Mouse (Mus musculus) lung, embryonic 14.5 days (tissue): Measurements from ENCODE around the gene Ifi47. TPM values are rescaled to one million over a fixed set of nuclear protein-coding genes. Genes with fewer than 3 reads are reported as not detected.

Experiments
- ATAC-seq: fragments of 200-750 bp; cut with Nextera tagmentation; 2 replicates; pipeline ENCODE4 v1.8.0; 2017; ENCODE audit warnings: mild to moderate bottlenecking, moderate TSS enrichment, moderate library complexity; ENCODE audit not compliant: insufficient read depth
- DNase-seq: peaks from one replicate; pipeline ENCODE4 v3.0.0-alpha.2; 2015
- H3K27ac ChIP-seq: fragments of 300-500 bp; sonication (generic); 2 replicates; pipeline ENCODE4 v1.5.1; 2014; ENCODE audit warnings: low read depth, mild to moderate bottlenecking, moderate library complexity
- H3K27me3 ChIP-seq: fragments of 300-500 bp; sonication (generic); 2 replicates; pipeline ENCODE4 v1.6.1; 2014; ENCODE audit warnings: low read length, control low read depth; ENCODE audit not compliant: insufficient read depth
- H3K36me3 ChIP-seq: fragments of 300-500 bp; sonication (generic); 2 replicates; pipeline ENCODE4 v1.6.1; 2014; ENCODE audit warnings: control low read depth; ENCODE audit not compliant: insufficient read depth
- H3K4me1 ChIP-seq: fragments of 300-500 bp; sonication (generic); 2 replicates; pipeline ENCODE4 v1.6.1; 2014; ENCODE audit warnings: antibody characterized with exemption, control low read depth; ENCODE audit not compliant: insufficient read depth
- H3K4me2 ChIP-seq: fragments of 300-500 bp; sonication (generic); 2 replicates; pipeline ENCODE4 v1.6.1; 2014; ENCODE audit warnings: mild to moderate bottlenecking
- H3K4me3 ChIP-seq: fragments of 300-500 bp; sonication (generic); 2 replicates; pipeline ENCODE4 v1.5.1; 2014; ENCODE audit warnings: low read depth, low read length
- H3K9ac ChIP-seq: fragments of 300-500 bp; sonication (generic); 2 replicates; pipeline ENCODE4 v1.6.1; 2014
- H3K9me3 ChIP-seq: fragments of 300-500 bp; sonication (generic); 2 replicates; pipeline ENCODE4 v1.6.1; 2016; ENCODE audit warnings: low read depth, low read length, control low read depth
- CTCF ChIP-seq: IDR thresholded peaks from 2 replicates; pipeline ENCODE4 v1.5.1; 2016; ENCODE audit warnings: antibody characterized with exemption, low read depth
- WGBS: fragments of 180-500 bp; shearing (Covaris S2); extraction: QIAGEN DNeasy Blood & Tissue Kit; methylation state at CpG from one replicate; pipeline ENCODE4 v1.1.7; 2014; 5-methylcytosine and 5-hydroxymethylcytosine counted together
- polyA plus RNA-seq: library from polyadenylated mRNA; unstranded; fragments of >200 nt; fragmentation: Nextera tagmentation; extraction: Ambion mirVana; gene quantifications from 2 replicates; pipeline ENCODE4 v1.2.1, GENCODE M21; 2014

Gene Ifi47
- polyA plus RNA-seq, 1 experiment from 2014 or later = 1.8 TPM

- no peaks in the 10 kb centered on the region for H3K27me3 ChIP-seq
- no peak overlapping the region for H3K4me2 ChIP-seq
- H3K4me3 ChIP-seq = no peak overlapping the region
- 84% methylated on average over 1 of the region's 1 CpGs for WGBS
- DNase-seq = no peak
- no peak overlapping the region for H3K9ac ChIP-seq
- no peaks in the 10 kb centered on the region for H3K36me3 ChIP-seq
- H3K27ac ChIP-seq = no peak overlapping the region
- no peaks in the 10 kb centered on the region for H3K9me3 ChIP-seq
- no peak for ATAC-seq
- TF ChIP-seq CTCF = no peak
- no peaks in the 10 kb centered on the region for H3K4me1 ChIP-seq
These were observed 8.0 kb upstream of the Ifi47 start for GRCm38 (mm10) chr11:49068358-49068757.

- 72% methylated on average over 1 of the region's 1 CpGs for WGBS
- Histone ChIP-seq H3K4me3 (no peak overlapping the region), H3K9me3 (no peaks in the 10 kb centered on the region), H3K4me1 (no peaks in the 10 kb centered on the region), H3K27ac (no peak overlapping the region), H3K36me3 (no peaks in the 10 kb centered on the region), H3K9ac (no peak overlapping the region), H3K4me2 (no peak overlapping the region), H3K27me3 (no peaks in the 10 kb centered on the region)
- no peak for ATAC-seq
- no peak for TF ChIP-seq CTCF
- no peak for DNase-seq
These were observed 625 bp downstream of the Ifi47 start for GRCm38 (mm10) chr11:49077012-49077411.

GRCm38 (mm10) chr11:49078719-49079118, 2.3 kb downstream of the Ifi47 start:
- H3K9me3 ChIP-seq = no peaks in the 10 kb centered on the region
- DNase-seq (no peak), ATAC-seq (no peak)
- no peaks in the 10 kb centered on the region for H3K36me3 ChIP-seq
- no peaks in the 10 kb centered on the region for H3K4me1 ChIP-seq
- H3K4me3 ChIP-seq = no peak overlapping the region
- no peak overlapping the region for H3K4me2 ChIP-seq
- 85% methylated on average over 3 of the region's 3 CpGs for WGBS
- no peak overlapping the region for H3K27ac ChIP-seq
- no peak overlapping the region for H3K9ac ChIP-seq
- TF ChIP-seq CTCF = no peak
- H3K27me3 ChIP-seq = no peaks in the 10 kb centered on the region

GRCm38 (mm10) chr11:49080636-49081035, 4.2 kb downstream of the Ifi47 start:
- ATAC-seq (no peak), DNase-seq (no peak)
- Histone ChIP-seq H3K4me2 (no peak overlapping the region), H3K27ac (no peak overlapping the region), H3K36me3 (no peaks in the 10 kb centered on the region), H3K4me1 (no peaks in the 10 kb centered on the region), H3K27me3 (no peaks in the 10 kb centered on the region), H3K9me3 (no peaks in the 10 kb centered on the region), H3K4me3 (no peak overlapping the region), H3K9ac (no peak overlapping the region)
- WGBS = 62% methylated on average over 1 of the region's 1 CpGs
- TF ChIP-seq CTCF = no peak

GRCm38 (mm10) chr11:49081356-49081755, 5.0 kb downstream of the Ifi47 start:
- Histone ChIP-seq H3K36me3 (no peaks in the 10 kb centered on the region), H3K27me3 (no peaks in the 10 kb centered on the region), H3K4me2 (no peak overlapping the region), H3K27ac (no peak overlapping the region), H3K4me3 (no peak overlapping the region), H3K4me1 (no peaks in the 10 kb centered on the region), H3K9ac (no peak overlapping the region), H3K9me3 (no peaks in the 10 kb centered on the region)
- DNase-seq (no peak), ATAC-seq (no peak)
- WGBS = 67% methylated on average over 4 of the region's 4 CpGs
- no peak for TF ChIP-seq CTCF

GRCm38 (mm10) chr11:49081886-49082285, 5.5 kb downstream of the Ifi47 start:
- Histone ChIP-seq H3K36me3 (no peaks in the 10 kb centered on the region), H3K4me3 (no peak overlapping the region), H3K9ac (no peak overlapping the region), H3K27me3 (no peaks in the 10 kb centered on the region), H3K4me2 (no peak overlapping the region), H3K27ac (no peak overlapping the region), H3K4me1 (no peaks in the 10 kb centered on the region), H3K9me3 (no peaks in the 10 kb centered on the region)
- 71% methylated on average over 3 of the region's 3 CpGs for WGBS
- ATAC-seq (no peak), DNase-seq (no peak)
- no peak for TF ChIP-seq CTCF

- DNase-seq (no peak), ATAC-seq (no peak)
These were observed 6.8 kb downstream of the Ifi47 start for GRCm38 (mm10) chr11:49083146-49083545.

GRCm38 (mm10) chr11:49083808-49084207, 7.4 kb downstream of the Ifi47 start:
- Histone ChIP-seq H3K9me3 (no peaks in the 10 kb centered on the region), H3K4me1 (no peaks in the 10 kb centered on the region), H3K4me2 (no peak overlapping the region), H3K4me3 (no peak overlapping the region), H3K36me3 (no peaks in the 10 kb centered on the region), H3K27ac (no peak overlapping the region), H3K9ac (no peak overlapping the region), H3K27me3 (no peaks in the 10 kb centered on the region)
- WGBS = 63% methylated on average over 3 of the region's 3 CpGs
- ATAC-seq (no peak), DNase-seq (no peak)
- no peak for TF ChIP-seq CTCF

More at GRCm38 (mm10) chr11:49083146-49083545, 6.8 kb downstream of the Ifi47 start:
- no peaks in the 10 kb centered on the region for H3K36me3 ChIP-seq
- H3K27ac ChIP-seq = no peak overlapping the region
- no peaks in the 10 kb centered on the region for H3K9me3 ChIP-seq
- no peaks in the 10 kb centered on the region for H3K27me3 ChIP-seq
- WGBS = 81% methylated on average over 1 of the region's 1 CpGs
- H3K9ac ChIP-seq = no peak overlapping the region
- no peak for TF ChIP-seq CTCF
- no peak overlapping the region for H3K4me3 ChIP-seq
- no peaks in the 10 kb centered on the region for H3K4me1 ChIP-seq
- no peak overlapping the region for H3K4me2 ChIP-seq
